Mouse (Mus musculus) liver, postnatal 0 days (tissue): ENCODE measurements around the gene Ipp.

Experiments
- CTCF ChIP-seq: sonication (generic); IDR thresholded peaks from 2 replicates; pipeline ENCODE4 v1.5.1; 2016; ENCODE audit warnings: antibody characterized with exemption, low read depth
- EP300 ChIP-seq: IDR thresholded peaks from 2 replicates; pipeline ENCODE4 v1.6.1; 2016; ENCODE audit warnings: antibody characterized with exemption, low read depth, mild to moderate bottlenecking

GRCm38 (mm10) chr4:116464126-116464981 lies 43.0 kb upstream of the Ipp start, which contains the start of gene Mast2:
- no peak for TF ChIP-seq CTCF
- TF ChIP-seq EP300: no peak
